Mouse (Mus musculus): ENCODE measurements around the gene Pcdh15. TPM values are rescaled to one million over a fixed set of nuclear protein-coding genes. Genes with fewer than 3 reads are reported as not detected.

The Pcdh15 gene
- polyA plus RNA-seq, 1 experiment from 2014 or later = 8.8 TPM

DNA sequence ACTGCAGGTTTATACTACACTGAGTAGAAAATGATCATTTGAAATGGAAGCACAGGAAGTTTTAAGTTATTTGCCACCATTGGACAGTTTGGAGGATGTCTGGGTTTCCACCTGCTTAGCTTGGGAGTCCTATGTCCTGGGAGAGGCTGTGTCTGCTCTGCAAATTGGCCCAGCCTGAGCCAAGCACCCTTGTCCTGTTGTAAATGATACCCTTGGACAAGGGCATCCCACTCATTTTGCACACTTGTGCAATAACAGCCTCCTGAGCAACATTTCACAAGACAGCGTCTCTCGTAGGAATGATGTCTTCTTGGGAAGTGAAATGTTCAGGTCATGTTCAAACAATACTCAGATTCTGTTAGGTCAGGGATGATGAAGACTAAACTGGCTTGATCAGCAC is 1456.2 kb downstream of the Pcdh15 start:
- H3K9ac ChIP-seq = no peak overlapping the region
- H3K4me3 ChIP-seq = no peak overlapping the region
- no peaks in the 10 kb centered on the region for H3K9me3 ChIP-seq
- no peak overlapping the region for H3K27ac ChIP-seq (replicated peaks)
- no peaks in the 10 kb centered on the region for H3K27me3 ChIP-seq
- H3K4me1 ChIP-seq (replicated peaks) = no peaks in the 10 kb centered on the region
- ATAC-seq (ENCODE audit: low read depth) = no peak
- no peak overlapping the region for H3K4me2 ChIP-seq
- H3K36me3 ChIP-seq = no peaks in the 10 kb centered on the region
- 53% methylated on average over 2 of the region's 2 CpGs for WGBS

- Histone ChIP-seq H3K36me3 (no peaks in the 10 kb centered on the region), H3K9ac (no peak overlapping the region), H3K4me1 (replicated peaks) (no peaks in the 10 kb centered on the region), H3K27me3 (no peaks in the 10 kb centered on the region), H3K27ac (replicated peaks) (no peak overlapping the region), H3K9me3 (no peaks in the 10 kb centered on the region), H3K4me2 (no peak overlapping the region), H3K4me3 (no peak overlapping the region)
- WGBS = 81% methylated on average over 3 of the region's 3 CpGs
- no peak for ATAC-seq (ENCODE audit: low read depth)
These were observed 1470.5 kb downstream of the Pcdh15 start for GRCm38 (mm10) chr10:74569603-74570002.

- H3K4me1 ChIP-seq (replicated peaks) = no peaks in the 10 kb centered on the region
- WGBS = 92% methylated on average over 2 of the region's 2 CpGs
- no peaks in the 10 kb centered on the region for H3K9me3 ChIP-seq
- no peak overlapping the region for H3K9ac ChIP-seq
- no peak overlapping the region for H3K4me2 ChIP-seq
- H3K27me3 ChIP-seq = no peaks in the 10 kb centered on the region
- H3K27ac ChIP-seq (replicated peaks) = no peak overlapping the region
- H3K36me3 ChIP-seq = no peaks in the 10 kb centered on the region
- H3K4me3 ChIP-seq = no peak overlapping the region
- ATAC-seq (ENCODE audit: low read depth) = no peak
These were observed 1480.8 kb downstream of the Pcdh15 start for GRCm38 (mm10) chr10:74579924-74580323.

GRCm38 (mm10) chr10:74591799-74592198 is 1492.7 kb downstream of the Pcdh15 start:
- Histone ChIP-seq H3K9ac (no peak overlapping the region), H3K9me3 (no peaks in the 10 kb centered on the region), H3K4me1 (replicated peaks) (no peaks in the 10 kb centered on the region), H3K36me3 (no peaks in the 10 kb centered on the region), H3K27me3 (no peaks in the 10 kb centered on the region), H3K4me2 (no peak overlapping the region), H3K27ac (replicated peaks) (no peak overlapping the region), H3K4me3 (no peak overlapping the region)
- ATAC-seq (ENCODE audit: low read depth) = no peak
- 77% methylated on average over 3 of the region's 3 CpGs for WGBS

DNA sequence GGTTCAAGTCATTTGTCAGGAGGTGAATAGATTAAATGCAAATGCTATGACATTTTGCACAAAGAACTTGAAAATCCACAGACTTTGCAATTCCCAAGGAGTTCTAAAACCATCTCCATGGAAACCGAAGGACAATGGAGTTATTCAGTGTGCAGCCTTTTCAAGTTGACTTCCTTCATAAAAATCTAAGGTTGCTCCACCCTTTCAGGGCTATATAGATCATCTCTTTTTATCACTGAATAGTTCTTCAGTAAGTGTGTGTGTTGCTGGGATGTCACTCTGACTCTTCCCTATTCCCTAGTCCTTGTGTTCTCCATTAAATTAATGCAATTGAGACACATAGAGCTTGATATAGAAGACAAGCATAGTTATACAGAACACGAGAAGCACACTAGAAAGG is 1508.5 kb downstream of the Pcdh15 start:
- no peak overlapping the region for H3K9ac ChIP-seq
- H3K4me3 ChIP-seq = no peak overlapping the region
- no peak overlapping the region for H3K4me2 ChIP-seq
- H3K36me3 ChIP-seq = no peaks in the 10 kb centered on the region
- WGBS = 59% methylated on average over 2 of the region's 2 CpGs
- ATAC-seq (ENCODE audit: low read depth) = no peak
- no peaks in the 10 kb centered on the region for H3K4me1 ChIP-seq (replicated peaks)
- no peaks in the 10 kb centered on the region for H3K27me3 ChIP-seq
- no peak overlapping the region for H3K27ac ChIP-seq (replicated peaks)
- no peaks in the 10 kb centered on the region for H3K9me3 ChIP-seq

- Histone ChIP-seq H3K9ac (no peak overlapping the region), H3K4me2 (no peak overlapping the region), H3K4me3 (no peak overlapping the region), H3K27me3 (no peaks in the 10 kb centered on the region), H3K27ac (replicated peaks) (no peak overlapping the region), H3K9me3 (no peaks in the 10 kb centered on the region), H3K4me1 (replicated peaks) (no peaks in the 10 kb centered on the region), H3K36me3 (no peaks in the 10 kb centered on the region)
- no peak for ATAC-seq (ENCODE audit: low read depth)
- 67% methylated on average over 2 of the region's 2 CpGs for WGBS
These were observed 1522.7 kb downstream of the Pcdh15 start for GRCm38 (mm10) chr10:74621837-74622236.

GRCm38 (mm10) chr10:74625715-74626114 is 1526.6 kb downstream of the Pcdh15 start:
- H3K9ac ChIP-seq = no peak overlapping the region

GRCm38 (mm10) chr10:74626596-74626995 is 1527.5 kb downstream of the Pcdh15 start:
- H3K27me3 ChIP-seq = no peaks in the 10 kb centered on the region
- no peaks in the 10 kb centered on the region for H3K36me3 ChIP-seq
- H3K4me3 ChIP-seq = no peak overlapping the region
- H3K9me3 ChIP-seq = no peaks in the 10 kb centered on the region
- H3K9ac ChIP-seq = no peak overlapping the region
- no peaks in the 10 kb centered on the region for H3K4me1 ChIP-seq (replicated peaks)
- no peak overlapping the region for H3K4me2 ChIP-seq
- no peak overlapping the region for H3K27ac ChIP-seq (replicated peaks)
- ATAC-seq (ENCODE audit: low read depth) = no peak
- 70% methylated on average over 10 of the region's 10 CpGs for WGBS

More at GRCm38 (mm10) chr10:74625715-74626114, 1526.6 kb downstream of the Pcdh15 start:
- no peak overlapping the region for H3K4me2 ChIP-seq
- H3K9me3 ChIP-seq = no peaks in the 10 kb centered on the region
- H3K36me3 ChIP-seq = no peaks in the 10 kb centered on the region
- H3K27ac ChIP-seq (replicated peaks) = no peak overlapping the region
- 69% methylated on average over 4 of the region's 4 CpGs for WGBS
- no peak for ATAC-seq (ENCODE audit: low read depth)
- no peaks in the 10 kb centered on the region for H3K4me1 ChIP-seq (replicated peaks)
- H3K4me3 ChIP-seq = no peak overlapping the region
- no peaks in the 10 kb centered on the region for H3K27me3 ChIP-seq

DNA sequence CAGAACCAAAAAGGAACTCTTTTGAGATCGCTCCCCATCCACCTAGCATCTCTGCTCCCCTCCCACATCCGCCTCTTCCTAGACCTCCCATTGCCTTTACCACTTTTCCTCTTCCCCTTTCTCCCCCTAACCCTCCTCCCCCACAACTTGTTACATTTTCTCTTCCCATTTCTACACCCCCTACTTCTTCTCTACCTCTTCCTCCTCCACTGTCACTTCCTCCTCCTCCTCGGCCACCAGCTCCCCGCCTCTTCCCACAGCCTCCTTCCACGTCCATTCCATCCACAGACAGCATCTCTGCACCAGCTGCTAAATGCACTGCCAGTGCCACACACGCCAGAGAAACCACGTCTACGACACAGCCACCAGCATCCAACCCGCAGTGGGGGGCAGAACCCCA is 1532.2 kb downstream of the Pcdh15 start:
- no peak overlapping the region for H3K27ac ChIP-seq (replicated peaks)
- H3K4me3 ChIP-seq = no peak overlapping the region
- no peaks in the 10 kb centered on the region for H3K9me3 ChIP-seq
- ATAC-seq (ENCODE audit: low read depth) = no peak
- no peaks in the 10 kb centered on the region for H3K27me3 ChIP-seq
- H3K4me1 ChIP-seq (replicated peaks) = no peaks in the 10 kb centered on the region
- 86% methylated on average over 9 of the region's 9 CpGs for WGBS
- no peak overlapping the region for H3K4me2 ChIP-seq
- H3K9ac ChIP-seq = no peak overlapping the region
- H3K36me3 ChIP-seq = no peaks in the 10 kb centered on the region

GRCm38 (mm10) chr10:74637040-74637439 is 1537.9 kb downstream of the Pcdh15 start:
- no peak overlapping the region for H3K4me2 ChIP-seq
- H3K9ac ChIP-seq = no peak overlapping the region
- H3K4me1 ChIP-seq (replicated peaks) = no peaks in the 10 kb centered on the region
- WGBS = 48% methylated on average over 4 of the region's 4 CpGs
- no peaks in the 10 kb centered on the region for H3K9me3 ChIP-seq
- no peaks in the 10 kb centered on the region for H3K27me3 ChIP-seq
- no peak overlapping the region for H3K4me3 ChIP-seq
- no peak overlapping the region for H3K27ac ChIP-seq (replicated peaks)
- no peaks in the 10 kb centered on the region for H3K36me3 ChIP-seq
- ATAC-seq (ENCODE audit: low read depth) = no peak

DNA sequence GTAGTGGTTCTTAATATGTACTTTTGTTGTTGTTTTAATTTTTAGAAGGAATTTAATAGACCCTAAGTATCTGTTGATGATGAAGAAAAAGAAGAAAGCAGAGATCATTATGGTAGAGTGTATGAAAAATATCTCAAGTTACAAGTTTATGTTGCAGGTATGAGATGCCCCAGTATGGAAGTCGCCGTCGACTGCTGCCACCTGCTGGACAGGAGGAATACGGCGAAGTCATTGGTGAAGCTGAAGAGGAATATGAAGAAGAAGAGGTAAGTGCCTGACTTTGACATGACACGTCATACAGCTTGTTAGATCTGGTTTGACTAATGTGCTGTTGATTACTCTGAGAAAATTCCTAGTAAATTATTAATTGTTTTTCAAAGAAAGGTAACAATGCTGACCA is 1543.0 kb downstream of the Pcdh15 start:
- no peak for ATAC-seq (ENCODE audit: low read depth)
- H3K9me3 ChIP-seq = no peaks in the 10 kb centered on the region
- 67% methylated on average over 6 of the region's 6 CpGs for WGBS
- no peak overlapping the region for H3K9ac ChIP-seq
- no peak overlapping the region for H3K4me3 ChIP-seq
- no peaks in the 10 kb centered on the region for H3K27me3 ChIP-seq
- H3K36me3 ChIP-seq = no peaks in the 10 kb centered on the region
- H3K27ac ChIP-seq (replicated peaks) = no peak overlapping the region
- H3K4me1 ChIP-seq (replicated peaks) = no peaks in the 10 kb centered on the region
- no peak overlapping the region for H3K4me2 ChIP-seq

DNA sequence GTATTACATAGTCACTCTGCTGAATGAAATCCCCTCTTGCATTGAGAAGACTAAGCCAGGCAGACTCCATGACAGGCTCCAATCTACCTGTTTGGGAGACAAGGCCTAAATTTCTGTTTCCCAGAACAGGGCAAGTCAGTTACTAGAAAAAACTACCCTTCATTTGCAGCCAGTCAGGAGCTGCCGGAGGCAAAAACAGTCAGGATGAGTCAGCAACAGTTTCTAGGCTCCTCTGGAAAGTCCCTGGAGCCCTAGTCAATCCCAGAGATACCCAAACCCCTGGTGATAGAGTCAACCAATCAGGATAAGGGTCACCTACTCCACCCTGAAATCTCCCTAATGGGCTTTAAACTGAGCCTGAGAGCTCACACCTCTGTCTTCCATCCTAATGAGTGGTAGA is 1564.0 kb downstream of the Pcdh15 start:
- no peak overlapping the region for H3K4me2 ChIP-seq
- no peak overlapping the region for H3K9ac ChIP-seq
- no peaks in the 10 kb centered on the region for H3K27me3 ChIP-seq
- H3K9me3 ChIP-seq = no peaks in the 10 kb centered on the region
- H3K36me3 ChIP-seq = no peaks in the 10 kb centered on the region
- no peak overlapping the region for H3K27ac ChIP-seq (replicated peaks)
- H3K4me3 ChIP-seq = no peak overlapping the region
- ATAC-seq (ENCODE audit: low read depth) = no peak
- 83% methylated on average over 1 of the region's 1 CpGs for WGBS
- H3K4me1 ChIP-seq (replicated peaks) = no peaks in the 10 kb centered on the region

DNA sequence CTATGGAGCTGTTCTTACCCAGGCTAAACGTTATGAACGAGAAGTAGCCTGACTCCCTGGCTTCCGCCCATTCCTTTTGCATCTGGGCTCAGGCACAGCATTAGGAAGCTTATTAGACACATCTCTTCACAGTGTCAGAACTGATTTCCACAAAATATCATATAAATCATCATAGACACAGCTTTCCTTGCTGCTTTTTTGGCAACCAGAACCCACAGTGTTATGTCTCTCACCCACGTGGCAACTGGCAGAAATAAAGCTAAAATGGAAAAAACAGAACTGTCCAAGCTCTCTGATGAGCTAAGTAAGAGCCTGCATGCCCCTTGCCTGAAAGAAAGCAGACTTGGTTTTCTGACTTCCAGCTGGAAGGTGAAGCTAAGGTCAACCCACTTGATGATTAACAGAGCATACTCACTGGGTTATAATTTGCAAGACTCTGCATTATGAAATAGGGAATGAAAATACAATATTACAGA is 1580.9 kb downstream of the Pcdh15 start:
- Histone ChIP-seq H3K4me3 (no peak overlapping the region), H3K9me3 (no peaks in the 10 kb centered on the region), H3K9ac (no peak overlapping the region), H3K27me3 (no peaks in the 10 kb centered on the region), H3K27ac (replicated peaks) (no peak overlapping the region), H3K4me2 (no peak overlapping the region), H3K4me1 (replicated peaks) (no peaks in the 10 kb centered on the region), H3K36me3 (no peaks in the 10 kb centered on the region)
- 78% methylated on average over 4 of the region's 4 CpGs for WGBS
- no peak for ATAC-seq (ENCODE audit: low read depth)
